Mouse (Mus musculus): ENCODE data around the gene Itgb6.

DNA sequence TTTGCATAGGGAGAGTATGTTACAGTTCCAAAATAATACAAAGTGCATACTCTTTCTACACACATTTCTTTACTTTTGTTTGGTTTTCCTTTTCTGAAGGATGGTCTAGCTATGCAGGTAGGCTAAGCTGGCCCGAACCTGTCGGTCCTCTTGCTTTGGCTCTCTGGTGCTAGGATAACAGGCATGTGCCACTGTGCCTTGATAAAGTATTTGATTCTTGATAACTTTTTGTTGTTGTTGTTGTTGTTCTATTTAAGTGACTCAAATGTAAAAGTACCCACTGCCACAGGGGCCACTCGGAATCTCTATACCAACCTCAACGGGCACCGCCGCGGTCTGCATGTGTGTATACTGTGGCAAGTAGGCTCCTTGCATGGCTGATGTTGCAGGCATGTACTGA is 32.7 kb upstream of the Itgb6 start:
- TF ChIP-seq EP300 (optimal IDR thresholded peaks at IDR 0.05) (no peak), CTCF (IDR thresholded peaks at IDR 0.05; ENCODE audit: low read depth) (no peak)
